Mouse (Mus musculus) retina, postnatal 1 day (tissue): ENCODE data around the gene Pi4k2b.
"Not testable (repeated sequence)": the region's sequence is repeated elsewhere in the genome, so short reads cannot be mapped to it uniquely, and the experiment has no call there.

Source experiments
- DNase-seq: peaks from one replicate; pipeline ENCODE4 v3.0.0-alpha.2; 2012

Gene Pi4k2b

DNA sequence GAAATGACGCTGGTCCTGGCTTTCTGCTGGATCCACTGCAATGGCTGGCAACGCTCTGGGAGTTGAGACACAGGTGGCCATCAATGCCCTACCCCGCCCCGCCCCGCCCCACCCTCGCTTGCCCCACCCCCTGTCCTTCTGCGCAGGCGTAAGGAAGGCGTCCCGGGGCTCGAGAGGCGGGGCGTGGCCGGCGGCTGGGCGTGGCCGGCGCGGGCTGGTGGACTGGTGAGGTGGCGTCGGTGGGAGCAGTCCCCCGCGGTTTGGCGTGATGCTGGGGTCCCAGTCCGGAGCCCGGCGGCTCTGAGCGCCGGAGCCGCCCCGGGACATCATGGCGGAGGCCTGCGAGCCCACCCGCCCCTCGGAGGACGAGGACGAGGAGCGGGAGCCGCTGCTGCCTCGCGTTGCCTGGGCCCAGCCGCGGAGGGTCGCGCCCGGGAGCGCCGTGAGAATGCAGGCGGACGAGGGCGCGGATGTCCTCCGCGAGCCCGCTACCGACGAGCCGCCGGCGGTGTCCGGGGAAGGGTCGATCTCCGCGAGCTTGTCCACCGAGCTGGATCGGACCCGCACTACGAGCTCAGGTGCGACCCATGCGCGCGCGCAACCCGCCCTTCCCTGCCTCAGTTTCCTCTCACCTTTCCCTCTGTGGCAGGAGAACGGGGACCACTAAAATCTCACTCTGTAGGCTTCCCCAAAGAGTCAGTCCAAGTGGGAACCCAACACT, at the start of gene Pi4k2b:
Gene Pi4k2b (plus strand): TSS at position 184 of the 721 bp plus-strand sequence.
- peak; percentile 85 for DNase-seq

- DNase-seq: no peak
Observed at GRCm38 (mm10) chr5:52697291-52697690, 44.1 kb upstream of the Pi4k2b start.

DNA sequence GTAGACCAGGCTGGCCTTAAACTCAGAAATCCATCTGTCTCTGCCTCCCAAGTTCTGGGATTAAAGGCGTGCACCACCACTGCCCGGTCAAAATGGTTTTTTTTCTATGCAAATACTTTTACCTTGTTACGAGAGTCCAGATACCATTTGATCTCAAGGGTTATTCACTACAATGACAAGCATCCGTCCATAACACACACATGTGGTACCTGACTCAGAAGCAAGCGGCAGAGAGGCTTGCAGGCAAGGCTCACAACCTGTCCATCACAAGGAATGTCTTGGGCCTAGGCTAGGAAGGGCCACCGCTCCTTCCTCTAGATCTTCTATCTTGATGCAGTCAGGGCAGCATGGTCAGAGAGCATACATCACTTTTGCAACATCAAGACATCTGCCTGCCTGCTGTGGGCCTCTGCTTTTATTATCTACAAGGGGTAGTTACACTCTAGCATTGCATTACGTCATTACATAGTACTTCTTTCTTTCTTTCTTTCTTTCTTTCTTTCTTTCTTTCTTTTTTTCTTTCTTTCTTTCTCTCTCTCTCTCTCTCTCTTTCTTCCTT, 43.4 kb upstream of the Pi4k2b start:
- DNase-seq: not testable (repeated sequence)

DNA sequence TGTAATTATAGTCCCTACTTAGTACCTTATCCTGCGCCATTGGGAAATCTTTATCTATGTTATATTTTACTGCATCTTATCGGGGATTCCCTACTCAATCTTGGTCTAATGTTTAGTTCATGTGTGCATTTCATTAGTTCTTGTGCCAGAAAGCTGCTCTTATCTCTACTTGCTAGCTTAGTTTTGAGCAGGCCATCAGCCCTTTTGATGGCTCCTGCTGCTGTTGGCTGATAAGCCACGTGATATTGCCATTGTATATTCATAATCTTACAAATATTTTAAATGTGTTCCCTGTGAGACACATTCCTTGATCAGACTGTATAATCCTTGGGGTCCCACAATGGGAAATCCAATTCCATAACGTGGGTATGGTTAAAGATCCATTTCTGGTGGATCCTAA, 36.8 kb upstream of the Pi4k2b start:
- DNase-seq: no peak

- no peak for DNase-seq
Observed at GRCm38 (mm10) chr5:52712704-52713103, 28.7 kb upstream of the Pi4k2b start.

- DNase-seq: no peak
Observed at GRCm38 (mm10) chr5:52716742-52717448, 24.5 kb upstream of the Pi4k2b start.

DNA sequence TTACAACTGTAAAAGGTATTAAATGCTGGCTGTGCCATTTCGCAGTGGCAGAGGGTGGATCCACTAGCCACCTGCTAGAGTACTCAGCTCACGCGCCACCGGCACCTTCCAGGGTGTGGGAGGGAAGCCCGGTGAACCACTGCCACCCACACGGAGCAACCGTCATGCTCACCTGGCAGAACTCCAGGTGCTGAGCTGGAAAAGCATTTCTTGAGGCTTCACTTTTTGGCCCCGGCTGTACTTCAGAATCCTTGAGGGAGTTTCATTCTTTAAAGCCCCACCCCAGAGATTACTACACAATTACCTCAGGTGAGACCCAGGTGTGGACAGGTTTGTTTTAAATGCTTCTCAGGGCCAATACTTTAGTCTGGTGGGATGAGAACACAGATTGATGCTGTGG, 20.4 kb upstream of the Pi4k2b start:
- DNase-seq: no peak

GRCm38 (mm10) chr5:52727747-52728146, 13.6 kb upstream of the Pi4k2b start:
- no peak for DNase-seq

DNA sequence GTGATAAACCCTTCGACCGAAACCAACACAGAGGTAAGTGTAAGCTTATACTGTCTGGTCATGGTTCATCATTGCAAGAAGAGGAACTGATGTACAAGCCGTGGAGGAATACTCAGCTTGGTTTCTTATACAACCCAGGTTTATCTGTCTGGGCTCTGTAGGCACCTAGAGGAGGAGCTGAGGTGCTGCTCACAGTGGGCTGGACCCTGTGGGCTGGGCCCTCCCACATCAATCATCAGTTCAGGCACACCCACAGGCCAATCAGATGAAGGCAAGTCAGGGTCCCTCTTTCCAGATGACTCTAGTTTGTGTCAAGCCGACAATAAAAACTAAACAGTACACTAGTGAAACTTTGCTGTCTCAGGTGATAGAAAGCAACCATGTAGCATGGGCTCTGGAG, 8.6 kb upstream of the Pi4k2b start:
- DNase-seq: no peak

DNA sequence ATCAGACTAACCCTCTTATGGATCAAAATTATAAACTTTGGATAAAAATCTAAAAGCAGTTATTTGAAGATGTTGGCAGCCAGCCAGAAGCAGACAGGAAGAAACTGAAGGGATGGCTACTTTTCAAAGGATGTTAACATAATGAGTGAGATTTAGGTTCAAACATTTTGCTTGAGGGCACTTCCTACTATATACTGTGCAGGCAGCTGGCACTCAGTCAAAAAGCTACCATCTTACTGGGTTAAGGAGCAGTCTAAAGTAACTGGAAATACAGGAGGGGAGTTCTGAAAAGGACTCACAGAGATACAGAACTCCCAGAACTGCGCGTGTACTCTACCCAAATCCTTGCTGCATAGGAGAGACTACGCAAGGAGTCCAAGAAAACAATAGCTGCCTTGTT, 5.3 kb upstream of the Pi4k2b start:
- DNase-seq: no peak

DNA sequence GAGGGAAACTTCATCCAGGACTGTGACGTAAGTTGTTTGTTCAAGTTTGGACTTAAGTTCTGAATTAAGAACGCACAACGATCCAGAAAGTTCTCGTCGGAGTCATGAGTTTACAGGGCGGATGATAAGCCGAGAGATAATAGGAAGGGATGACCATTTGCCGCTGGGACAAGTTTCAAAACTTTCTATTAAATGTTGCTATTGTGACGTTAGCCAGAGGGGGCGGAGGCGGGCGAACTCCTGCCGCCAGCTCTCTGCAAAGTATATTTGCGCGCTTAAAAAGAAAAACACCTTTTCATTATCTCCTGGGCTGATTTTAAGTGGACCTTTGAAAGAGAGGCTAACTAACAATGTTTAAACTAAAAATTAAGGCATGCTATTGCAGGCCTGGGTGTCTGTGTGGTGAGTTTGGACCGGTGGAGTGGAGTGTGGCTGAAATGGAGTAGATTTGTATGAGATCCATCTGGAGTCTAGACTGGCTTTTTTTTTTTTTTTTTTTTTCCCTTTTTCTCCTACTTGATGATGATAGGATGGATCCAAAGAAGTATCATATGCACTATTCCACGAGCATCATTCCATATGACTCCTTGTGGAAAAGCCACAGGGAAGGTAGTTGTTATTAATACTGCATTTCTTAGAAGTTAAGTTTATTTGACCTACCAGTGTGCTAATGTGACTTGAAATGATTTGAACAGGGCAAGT, 889 bp downstream of the Pi4k2b start:
- DNase-seq: peak; percentile 56

- no peak for DNase-seq
Observed at GRCm38 (mm10) chr5:52743231-52743630, 1.9 kb downstream of the Pi4k2b start.

DNA sequence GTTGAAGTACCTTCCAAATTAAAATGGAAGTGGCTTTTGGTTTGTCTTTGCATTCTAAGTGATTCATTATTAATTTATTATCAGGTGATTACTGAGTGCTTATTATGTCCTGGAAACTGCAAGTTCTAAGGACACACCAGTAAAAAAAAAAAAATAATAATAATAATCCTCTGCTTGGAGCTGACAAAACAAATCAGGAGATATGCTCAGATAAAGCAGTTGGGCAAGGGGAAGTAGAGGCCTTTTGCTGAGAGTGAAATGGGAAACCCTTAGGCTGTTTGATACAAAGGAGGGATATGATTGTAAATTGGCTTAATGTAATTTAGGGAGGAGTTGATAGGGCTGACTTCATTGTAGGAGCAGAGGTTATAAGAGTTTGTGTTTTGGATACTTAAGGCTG, 5.5 kb downstream of the Pi4k2b start:
- no peak for DNase-seq

- DNase-seq: no peak
Observed at GRCm38 (mm10) chr5:52748732-52749131, 7.4 kb downstream of the Pi4k2b start.

GRCm38 (mm10) chr5:52753146-52753545, 11.8 kb downstream of the Pi4k2b start:
- no peak for DNase-seq

DNA sequence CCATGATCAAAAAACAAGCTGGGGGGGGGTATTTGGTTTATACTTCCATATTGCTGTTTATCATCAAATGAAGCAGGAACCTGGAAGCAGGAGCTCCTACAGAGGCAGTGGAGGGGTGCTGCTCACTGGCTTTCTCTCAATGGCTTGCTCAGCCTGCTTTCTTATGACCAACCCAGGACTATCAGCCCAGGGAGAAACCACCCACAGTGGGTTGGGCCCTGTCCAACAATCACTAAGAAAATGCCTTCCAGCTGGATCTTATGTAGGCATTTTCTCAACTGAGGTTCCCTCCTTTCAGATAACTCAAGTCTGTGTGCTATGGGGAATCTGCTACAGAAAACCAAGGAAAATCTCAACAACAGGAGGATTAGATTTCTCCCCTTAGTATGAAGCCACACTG, 12.8 kb downstream of the Pi4k2b start:
- DNase-seq: no peak

DNA sequence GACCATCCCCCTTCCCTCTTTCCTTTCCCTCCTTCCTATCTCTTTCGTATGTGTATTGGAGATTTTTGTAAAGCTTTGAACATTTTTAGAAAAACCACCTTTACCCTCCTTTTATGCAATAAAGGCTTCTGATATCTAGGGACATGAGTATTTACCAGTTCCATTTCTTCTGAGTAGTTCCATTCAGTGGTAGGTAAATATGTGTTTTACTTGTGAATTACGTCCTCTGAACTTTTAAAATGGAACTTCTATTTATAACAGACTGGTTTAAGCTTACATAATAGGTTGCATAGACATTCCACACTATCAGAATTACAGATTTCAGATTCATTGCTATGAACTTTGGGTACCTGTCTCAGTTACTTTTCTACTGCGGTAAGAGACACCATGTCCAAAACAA, 14.0 kb downstream of the Pi4k2b start:
- no peak for DNase-seq

GRCm38 (mm10) chr5:52755989-52756388, 14.6 kb downstream of the Pi4k2b start:
- DNase-seq: no peak

- DNase-seq: no peak
Observed at GRCm38 (mm10) chr5:52762586-52762985, 21.2 kb downstream of the Pi4k2b start.

DNA sequence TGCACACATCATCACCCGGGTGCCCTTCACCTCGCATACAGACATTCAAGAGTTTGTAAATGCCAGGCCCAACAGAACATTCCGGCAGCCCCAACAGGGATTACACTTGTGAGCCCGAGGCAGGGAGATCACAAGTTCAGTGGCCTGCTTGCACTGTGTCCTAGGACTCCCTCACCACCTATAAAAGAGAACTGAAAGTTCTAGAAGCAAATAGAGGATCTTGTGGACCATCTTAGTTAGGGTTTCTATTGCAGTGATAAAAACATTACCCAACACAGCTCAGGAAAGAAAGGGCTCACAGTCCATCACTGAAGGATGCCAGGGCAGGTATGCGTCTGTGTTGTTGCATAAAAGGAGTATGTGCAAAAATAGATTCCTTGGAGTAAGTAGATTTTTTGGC, 32.9 kb downstream of the Pi4k2b start:
- no peak for DNase-seq

DNA sequence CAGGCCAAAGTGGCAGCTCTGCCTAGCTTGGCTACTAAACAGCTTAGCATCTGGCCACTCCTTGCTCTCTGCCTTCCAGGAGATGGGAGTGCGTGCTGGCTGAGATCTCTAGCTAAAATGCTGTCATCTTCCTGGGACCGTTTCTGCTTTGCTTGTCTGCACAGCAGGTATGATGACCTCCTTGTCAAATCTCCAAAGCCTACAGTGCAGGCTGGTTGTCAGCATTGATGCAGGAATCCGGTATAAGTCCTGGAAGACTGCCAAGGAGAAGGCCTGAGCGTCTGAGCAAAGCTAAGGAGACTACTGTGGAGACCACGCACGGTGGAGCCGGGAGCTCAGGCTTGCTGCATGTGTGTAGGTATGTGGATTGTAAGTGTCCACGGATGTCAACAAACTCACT, 33.9 kb downstream of the Pi4k2b start, which contains the start of gene Zcchc4:
Gene Zcchc4 (plus strand): TSS at position 173 of the 400 bp plus-strand sequence.
- DNase-seq: peak; percentile 5

DNA sequence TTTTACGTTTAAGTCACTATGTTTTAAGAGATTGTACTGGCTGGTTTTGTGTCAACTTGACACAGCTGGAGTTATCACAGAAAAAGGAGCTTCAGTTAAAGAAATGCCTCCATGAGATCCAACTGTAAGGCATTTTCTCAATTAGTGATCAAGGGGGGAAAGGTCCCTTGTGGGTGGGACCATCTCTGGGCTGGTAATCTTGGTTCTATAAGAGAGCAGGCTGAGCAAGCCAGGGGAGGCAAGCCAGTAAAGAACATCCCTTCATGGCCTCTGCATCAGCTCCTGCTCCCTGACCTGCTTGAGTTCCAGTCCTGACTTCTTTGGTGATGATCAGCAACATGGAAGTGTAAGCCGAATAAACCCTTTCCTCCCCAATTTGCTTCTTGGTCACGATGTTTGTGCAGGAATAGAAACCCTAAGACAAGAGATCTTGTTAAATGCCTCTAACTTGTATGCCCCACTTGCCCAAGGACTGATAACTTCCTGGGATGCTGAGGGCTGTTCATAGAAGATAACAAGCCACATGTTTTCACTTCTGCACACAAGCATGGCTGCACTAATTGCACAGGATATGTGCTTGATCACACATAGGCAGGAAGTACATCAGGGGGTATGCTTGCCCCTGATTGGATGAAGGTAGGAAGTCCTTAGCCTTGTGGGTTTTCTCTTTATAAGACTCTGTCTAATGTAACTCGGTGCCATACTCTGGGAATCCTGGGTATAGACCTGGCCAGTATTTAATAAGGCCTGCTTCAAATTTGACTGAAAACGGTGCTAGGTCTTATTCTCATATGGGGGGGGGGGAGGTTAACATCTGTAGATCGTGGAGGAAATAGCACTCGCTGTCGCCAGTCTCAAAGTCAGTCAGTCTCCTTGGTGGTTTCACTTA, 35.3 kb downstream of the Pi4k2b start:
- DNase-seq: not testable (repeated sequence)
